Mouse (Mus musculus) testis, adult 2 months (tissue): ENCODE data around the gene Tmem199.

Experiments
- CTCF ChIP-seq: fragments of 200-500 bp; IDR thresholded peaks from 2 replicates; pipeline ENCODE4 v1.5.1; 2012; ENCODE audit warnings: low read depth, mild to moderate bottlenecking, inconsistent platforms, low read length, moderate library complexity; ENCODE audit not compliant: control insufficient read depth, insufficient read depth, insufficient replicate concordance
- POLR2A ChIP-seq: fragments of 200-500 bp; IDR thresholded peaks from 2 replicates; pipeline ENCODE4 v1.6.1; 2012; ENCODE audit warnings: low read depth, mild to moderate bottlenecking, inconsistent platforms, low read length, moderate library complexity; ENCODE audit not compliant: control insufficient read depth

DNA sequence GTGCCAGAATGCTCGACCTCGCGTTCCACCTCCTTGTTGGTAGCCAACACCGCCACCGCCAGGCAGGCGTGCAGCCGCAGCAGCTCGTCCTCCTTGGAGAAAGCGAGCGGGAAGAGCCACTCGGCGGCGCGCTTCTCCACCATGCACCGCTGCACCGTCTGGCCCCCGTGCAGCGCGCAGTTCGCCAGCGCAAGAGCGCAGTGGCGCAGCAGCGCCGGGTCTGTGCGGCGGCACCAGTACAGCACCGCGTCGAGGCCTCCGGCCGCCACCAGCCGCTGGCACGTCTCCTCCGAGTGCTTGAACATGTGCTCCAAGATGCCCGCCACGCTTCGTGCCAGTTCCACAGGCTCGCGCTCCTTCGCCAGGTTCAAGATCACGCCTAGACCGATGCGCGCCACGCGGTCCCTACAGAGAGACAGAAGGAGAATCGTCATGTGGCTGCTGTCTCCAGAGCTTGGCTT, 21.2 kb downstream of the Tmem199 start:
- TF ChIP-seq POLR2A (no peak), CTCF (no peak)
